Mouse (Mus musculus) heart, embryonic 14.5 days (tissue): Measurements from ENCODE around the gene Rapgef2. TPM values are rescaled to one million over a fixed set of nuclear protein-coding genes. Genes with fewer than 3 reads are reported as not detected.

Source experiments
- ATAC-seq: fragments of 200-750 bp; cut with Nextera tagmentation; 2 replicates; pipeline ENCODE4 v1.8.0; 2017; ENCODE audit warnings: low read depth, moderate TSS enrichment; ENCODE audit not compliant: insufficient number of reproducible peaks, insufficient read depth, low FRiP score
- H3K27ac ChIP-seq, 2 experiments: fragments of 200-500 bp in 1 of 2; fragments of 300-500 bp in 1 of 2; sonication (generic) in 1 of 2; replicated peaks in 1 of 2; 2 replicates each; pipeline ENCODE4 v1.5.1; 2012 to 2014; ENCODE audit warnings: low read depth in 2 of 2, low read length in 2 of 2, control low read depth in 1 of 2, mild to moderate bottlenecking in 1 of 2, mixed read lengths in 1 of 2; ENCODE audit not compliant: control insufficient read depth in 1 of 2, insufficient read depth in 1 of 2
- H3K27me3 ChIP-seq: fragments of 300-500 bp; sonication (generic); 2 replicates; pipeline ENCODE4 v1.6.1; 2014; ENCODE audit warnings: mild to moderate bottlenecking, low read length, control low read depth; ENCODE audit not compliant: control insufficient read depth, insufficient read depth
- H3K36me3 ChIP-seq: fragments of 300-500 bp; sonication (generic); 2 replicates; pipeline ENCODE4 v1.6.1; 2014; ENCODE audit warnings: mild to moderate bottlenecking, control low read depth, low read length, mixed read lengths; ENCODE audit not compliant: control insufficient read depth, insufficient read depth
- H3K4me1 ChIP-seq, 2 experiments: fragments of 200-500 bp in 1 of 2; fragments of 300-500 bp in 1 of 2; sonication (generic) in 1 of 2; 2 replicates each; pipeline ENCODE4 v1.6.1; 2012 to 2014; ENCODE audit warnings: low read length in 2 of 2, control low read depth in 1 of 2, mixed read lengths in 1 of 2; ENCODE audit not compliant: control insufficient read depth in 2 of 2, insufficient read depth in 2 of 2
- H3K4me2 ChIP-seq: fragments of 300-500 bp; sonication (generic); 2 replicates; pipeline ENCODE4 v1.6.1; 2014; ENCODE audit warnings: mild to moderate bottlenecking, low read length
- H3K4me3 ChIP-seq, 2 experiments: fragments of 200-500 bp in 1 of 2; fragments of 300-500 bp in 1 of 2; sonication (generic) in 1 of 2; 2 replicates each; pipeline ENCODE4 v1.5.1; 2012 to 2014; ENCODE audit warnings: low read length in 2 of 2, mild to moderate bottlenecking in 2 of 2, control low read depth in 1 of 2, low read depth in 1 of 2, moderate library complexity in 1 of 2; ENCODE audit not compliant: control insufficient read depth in 1 of 2, insufficient read depth in 1 of 2
- H3K9ac ChIP-seq: fragments of 300-500 bp; sonication (generic); 2 replicates; pipeline ENCODE4 v1.6.1; 2014; ENCODE audit warnings: mild to moderate bottlenecking, low read length
- H3K9me3 ChIP-seq: fragments of 300-500 bp; sonication (generic); 2 replicates; pipeline ENCODE4 v1.6.1; 2016; ENCODE audit warnings: low read length, control low read depth; ENCODE audit not compliant: control insufficient read depth
- WGBS: fragments of 180-500 bp; shearing (Covaris S2); extraction: QIAGEN DNeasy Blood & Tissue Kit; methylation state at CpG from one replicate; pipeline ENCODE4 v1.1.7; 2014; 5-methylcytosine and 5-hydroxymethylcytosine counted together
- polyA plus RNA-seq: library from polyadenylated mRNA; unstranded; fragments of >200 nt; fragmentation: Nextera tagmentation; extraction: Ambion mirVana; gene quantifications from 2 replicates; pipeline ENCODE4 v1.2.1, GENCODE M21; 2014

The Rapgef2 gene
- polyA plus RNA-seq, 1 experiment from 2014 or later, result 7.3 TPM

GRCm38 (mm10) chr3:79207216-79207615 is 79.1 kb downstream of the Rapgef2 start:
- WGBS, result 77% methylated on average over 2 of the region's 2 CpGs
- Histone ChIP-seq H3K4me1 (peaks cover 4 to 15% of the 10 kb centered on the region in 2 experiments; a peak in 3 of 4 replicates), H3K36me3 (peaks cover 4% of the 10 kb centered on the region; the same call in 1 of the 2 replicates), H3K4me2 (no peak overlapping the region), H3K9me3 (no peaks in the 10 kb centered on the region), H3K27me3 (no peaks in the 10 kb centered on the region), H3K9ac (no peak overlapping the region), H3K4me3 (no peak overlapping the region), H3K27ac (no peak overlapping the region)
- no peak for ATAC-seq

GRCm38 (mm10) chr3:79206524-79206923 is 79.8 kb downstream of the Rapgef2 start:
- peaks cover 4% of the 10 kb centered on the region; the same call in 1 of the 2 replicates for H3K36me3 ChIP-seq

GRCm38 (mm10) chr3:79205981-79206380 is 80.3 kb downstream of the Rapgef2 start:
- Histone ChIP-seq H3K27me3 (no peaks in the 10 kb centered on the region), H3K36me3 (peaks cover 4% of the 10 kb centered on the region; the same call in 1 of the 2 replicates), H3K9ac (no peak overlapping the region), H3K4me1 (peaks cover 4 to 15% of the 10 kb centered on the region in 2 experiments; a peak in 3 of 4 replicates), H3K4me2 (no peak overlapping the region), H3K27ac (no peak overlapping the region), H3K4me3 (no peak overlapping the region), H3K9me3 (no peaks in the 10 kb centered on the region)
- 84% methylated on average over 4 of the region's 4 CpGs for WGBS
- ATAC-seq, result no peak

More at GRCm38 (mm10) chr3:79206524-79206923, 79.8 kb downstream of the Rapgef2 start:
- Histone ChIP-seq H3K9ac (no peak overlapping the region), H3K27me3 (no peaks in the 10 kb centered on the region), H3K4me2 (no peak overlapping the region), H3K4me1 (peaks cover 4 to 15% of the 10 kb centered on the region in 2 experiments; a peak in 3 of 4 replicates), H3K4me3 (no peak overlapping the region), H3K9me3 (no peaks in the 10 kb centered on the region), H3K27ac (no peak overlapping the region)
- WGBS, result 93% methylated on average over 7 of the region's 7 CpGs
- no peak for ATAC-seq

- no peak overlapping the region for H3K27ac ChIP-seq
- H3K4me1 ChIP-seq, result peaks cover 4 to 15% of the 10 kb centered on the region in 2 experiments; a peak in 3 of 4 replicates
- H3K36me3 ChIP-seq, result peaks cover 4% of the 10 kb centered on the region; the same call in 1 of the 2 replicates
- ATAC-seq, result no peak
- H3K9ac ChIP-seq, result no peak overlapping the region
- H3K4me2 ChIP-seq, result no peak overlapping the region
- no peaks in the 10 kb centered on the region for H3K9me3 ChIP-seq
- H3K4me3 ChIP-seq, result no peak overlapping the region
- H3K27me3 ChIP-seq, result no peaks in the 10 kb centered on the region
- 46% methylated on average over 3 of the region's 3 CpGs for WGBS
These were observed 81.2 kb downstream of the Rapgef2 start for GRCm38 (mm10) chr3:79205112-79205511.

GRCm38 (mm10) chr3:79204261-79204660 is 82.1 kb downstream of the Rapgef2 start:
- Histone ChIP-seq H3K9me3 (no peaks in the 10 kb centered on the region), H3K36me3 (peaks cover under 1% of the 10 kb centered on the region; the same call in 1 of the 2 replicates), H3K9ac (no peak overlapping the region), H3K4me3 (no peak overlapping the region), H3K27ac (no peak overlapping the region), H3K4me1 (peaks cover 4 to 15% of the 10 kb centered on the region in 2 experiments; a peak in 3 of 4 replicates), H3K27me3 (no peaks in the 10 kb centered on the region), H3K4me2 (no peak overlapping the region)
- 89% methylated on average over 9 of the region's 9 CpGs for WGBS
- no peak for ATAC-seq

- Histone ChIP-seq H3K36me3 (no peaks in the 10 kb centered on the region; the same call in 1 of the 2 replicates), H3K4me3 (no peak overlapping the region), H3K9ac (no peak overlapping the region), H3K4me2 (no peak overlapping the region), H3K9me3 (no peaks in the 10 kb centered on the region), H3K27me3 (no peaks in the 10 kb centered on the region), H3K4me1 (peaks cover 4 to 15% of the 10 kb centered on the region in 2 experiments; a peak in 3 of 4 replicates), H3K27ac (no peak overlapping the region)
- ATAC-seq, result no peak
- 87% methylated on average over 5 of the region's 5 CpGs for WGBS
These were observed 82.5 kb downstream of the Rapgef2 start for GRCm38 (mm10) chr3:79203821-79204220.

- no peaks in the 10 kb centered on the region for H3K27me3 ChIP-seq
- WGBS, result 48% methylated on average over 3 of the region's 3 CpGs
- no peak overlapping the region for H3K9ac ChIP-seq
- H3K4me3 ChIP-seq, result no peak overlapping the region
- H3K27ac ChIP-seq, result 0 out of 4 replicates have a peak overlapping the region, but pooled peaks of 1 of the 2 experiments have one; percentile 26
- no peaks in the 10 kb centered on the region for H3K36me3 ChIP-seq
- H3K9me3 ChIP-seq, result no peaks in the 10 kb centered on the region
- peaks cover 4 to 15% of the 10 kb centered on the region in 2 experiments; a peak in 3 of 4 replicates for H3K4me1 ChIP-seq
- no peak overlapping the region for H3K4me2 ChIP-seq
- ATAC-seq, result no peak
These were observed 83.1 kb downstream of the Rapgef2 start for GRCm38 (mm10) chr3:79203178-79203577.
